Mouse (Mus musculus) ES-Bruce4 (cell line): ENCODE results near the gene Plac1. TPM values are rescaled to one million over a fixed set of nuclear protein-coding genes. Genes with fewer than 3 reads are reported as not detected.

Experiments used
- H3K27ac ChIP-seq: 2 replicates; pipeline ENCODE4 v1.5.1; 2012; ENCODE audit warnings: low read length, inconsistent platforms; ENCODE audit not compliant: insufficient read depth
- H3K27me3 ChIP-seq: 2 replicates; pipeline ENCODE4 v1.6.1; 2012; ENCODE audit warnings: mild to moderate bottlenecking, low read length, inconsistent platforms; ENCODE audit not compliant: control insufficient read depth, poor library complexity, insufficient read depth, severe bottlenecking
- H3K36me3 ChIP-seq: 2 replicates; pipeline ENCODE4 v1.6.1; 2012; ENCODE audit warnings: inconsistent platforms, mild to moderate bottlenecking, low read length, moderate library complexity; ENCODE audit not compliant: control insufficient read depth, poor library complexity, insufficient read depth, severe bottlenecking
- H3K4me1 ChIP-seq: one replicate; pipeline ENCODE4 v1.8.1; 2011; ENCODE audit warnings: low read length; ENCODE audit not compliant: control insufficient read depth, insufficient read depth
- H3K4me3 ChIP-seq: 2 replicates; pipeline ENCODE4 v1.5.1; 2011; ENCODE audit warnings: low read depth, mild to moderate bottlenecking, low read length
- H3K9ac ChIP-seq: 2 replicates; pipeline ENCODE4 v1.6.1; 2012; ENCODE audit warnings: low read depth, mild to moderate bottlenecking, inconsistent platforms; ENCODE audit not compliant: poor library complexity, severe bottlenecking
- H3K9me3 ChIP-seq: replicated peaks from 2 replicates; pipeline ENCODE4 v1.6.1; 2012; ENCODE audit warnings: mild to moderate bottlenecking, low read length, inconsistent platforms; ENCODE audit not compliant: control insufficient read depth, poor library complexity, insufficient read depth, severe bottlenecking
- CTCF ChIP-seq: IDR thresholded peaks from one replicate; pipeline ENCODE4 v1.8.1; 2011; ENCODE audit warnings: low read depth, low read length
- EP300 ChIP-seq: IDR thresholded peaks from 2 replicates; pipeline ENCODE4 v1.6.1; 2011; ENCODE audit warnings: low read depth, low read length; ENCODE audit not compliant: insufficient read depth
- POLR2A ChIP-seq: IDR thresholded peaks from one replicate; pipeline ENCODE4 v1.8.1; 2011; ENCODE audit warnings: low read length; ENCODE audit not compliant: insufficient read depth
- polyA plus RNA-seq: library from polyadenylated mRNA; stranded (reverse); fragments of >200 nt; gene quantifications from 2 replicates; pipeline ENCODE4 v1.2.4, GENCODE M21; 2011; ENCODE audit warnings: low read depth; ENCODE audit not compliant: missing spikeins, insufficient read depth, insufficient read length

The Plac1 gene
- polyA plus RNA-seq, 1 experiment, result 2.1 TPM

GRCm38 (mm10) chrX:53268856-53269255 lies 28.9 kb upstream of the Plac1 start:
- TF ChIP-seq POLR2A, result no peak
- no peak for TF ChIP-seq EP300
- TF ChIP-seq CTCF, result no peak
- Histone ChIP-seq H3K27ac (peak overlapping the region; percentile 43), H3K9ac (peak overlapping the region; percentile 77), H3K4me3 (peak overlapping the region; percentile 83), H3K4me1 (no peaks in the 10 kb centered on the region), H3K36me3 (no peaks in the 10 kb centered on the region), H3K9me3 (no peaks in the 10 kb centered on the region), H3K27me3 (no peaks in the 10 kb centered on the region)

GRCm38 (mm10) chrX:53266186-53266585 lies 26.3 kb upstream of the Plac1 start:
- Histone ChIP-seq H3K4me3 (no peak overlapping the region), H3K4me1 (no peaks in the 10 kb centered on the region), H3K9ac (no peak overlapping the region), H3K27ac (no peak overlapping the region; the same call in 1 of the 2 replicates), H3K36me3 (no peaks in the 10 kb centered on the region), H3K27me3 (no peaks in the 10 kb centered on the region), H3K9me3 (no peaks in the 10 kb centered on the region)
- TF ChIP-seq CTCF, result no peak
- TF ChIP-seq EP300, result no peak
- TF ChIP-seq POLR2A, result no peak

GRCm38 (mm10) chrX:53255195-53255594 lies 15.3 kb upstream of the Plac1 start:
- Histone ChIP-seq H3K36me3 (peaks cover 3% of the 10 kb centered on the region; the same call in 1 of the 2 replicates), H3K9me3 (no peaks in the 10 kb centered on the region), H3K4me3 (no peak overlapping the region), H3K9ac (no peak overlapping the region), H3K4me1 (no peaks in the 10 kb centered on the region), H3K27ac (no peak overlapping the region), H3K27me3 (no peaks in the 10 kb centered on the region)
- TF ChIP-seq EP300, result no peak
- TF ChIP-seq CTCF, result no peak
- TF ChIP-seq POLR2A, result no peak

GRCm38 (mm10) chrX:53237971-53238370 lies 1.9 kb downstream of the Plac1 start:
- TF ChIP-seq CTCF (peak; percentile 22), POLR2A (no peak)
- no peak overlapping the region for H3K27ac ChIP-seq
- no peaks in the 10 kb centered on the region for H3K36me3 ChIP-seq

GRCm38 (mm10) chrX:53236404-53236803 lies 3.5 kb downstream of the Plac1 start:
- no peak for TF ChIP-seq POLR2A
- TF ChIP-seq EP300, result no peak
- TF ChIP-seq CTCF, result no peak
- Histone ChIP-seq H3K9me3 (no peaks in the 10 kb centered on the region), H3K36me3 (no peaks in the 10 kb centered on the region), H3K27me3 (no peaks in the 10 kb centered on the region), H3K4me3 (no peak overlapping the region), H3K27ac (no peak overlapping the region), H3K9ac (no peak overlapping the region), H3K4me1 (no peaks in the 10 kb centered on the region)

More at GRCm38 (mm10) chrX:53237971-53238370, 1.9 kb downstream of the Plac1 start:
- Histone ChIP-seq H3K27me3 (no peaks in the 10 kb centered on the region), H3K9me3 (no peaks in the 10 kb centered on the region), H3K4me1 (no peaks in the 10 kb centered on the region), H3K9ac (no peak overlapping the region), H3K4me3 (no peak overlapping the region)

- no peak overlapping the region for H3K27ac ChIP-seq
- no peak overlapping the region for H3K4me3 ChIP-seq
Measured at GRCm38 (mm10) chrX:53233689-53234088, 6.2 kb downstream of the Plac1 start.

More at GRCm38 (mm10) chrX:53233689-53234088, 6.2 kb downstream of the Plac1 start:
- Histone ChIP-seq H3K27me3 (no peaks in the 10 kb centered on the region), H3K4me1 (no peaks in the 10 kb centered on the region), H3K9ac (no peak overlapping the region), H3K9me3 (no peaks in the 10 kb centered on the region), H3K36me3 (no peaks in the 10 kb centered on the region)
- TF ChIP-seq EP300 (no peak), CTCF (no peak), POLR2A (no peak)
